Mouse (Mus musculus) liver, embryonic 15.5 days (tissue): ENCODE measurements around the gene Rnf141. TPM values are rescaled to one million over a fixed set of nuclear protein-coding genes. Genes with fewer than 3 reads are reported as not detected.

Experiments
- ATAC-seq: fragments of 200-750 bp; cut with Nextera tagmentation; 2 replicates; pipeline ENCODE4 v1.8.0; 2017; ENCODE audit warnings: moderate number of reproducible peaks, mild to moderate bottlenecking, moderate library complexity; ENCODE audit not compliant: insufficient read depth
- H3K27ac ChIP-seq: fragments of 300-500 bp; sonication (generic); replicated peaks from 2 replicates; pipeline ENCODE4 v1.5.1; 2015; ENCODE audit warnings: mild to moderate bottlenecking, inconsistent platforms
- H3K27me3 ChIP-seq: fragments of 300-500 bp; sonication (generic); 2 replicates; pipeline ENCODE4 v1.6.1; 2015; ENCODE audit warnings: mild to moderate bottlenecking, inconsistent platforms
- H3K36me3 ChIP-seq: fragments of 300-500 bp; sonication (generic); replicated peaks from 2 replicates; pipeline ENCODE4 v1.6.1; 2015; ENCODE audit warnings: moderate library complexity, mild to moderate bottlenecking, inconsistent platforms
- H3K4me1 ChIP-seq: fragments of 300-500 bp; sonication (generic); replicated peaks from 2 replicates; pipeline ENCODE4 v1.6.1; 2015; ENCODE audit warnings: inconsistent platforms
- H3K4me2 ChIP-seq: fragments of 300-500 bp; sonication (generic); 2 replicates; pipeline ENCODE4 v1.6.1; 2015; ENCODE audit warnings: moderate library complexity, mild to moderate bottlenecking, inconsistent platforms
- H3K4me3 ChIP-seq: fragments of 300-500 bp; sonication (generic); replicated peaks from 2 replicates; pipeline ENCODE4 v1.5.1; 2015; ENCODE audit warnings: mild to moderate bottlenecking, inconsistent platforms
- H3K9ac ChIP-seq: fragments of 300-500 bp; sonication (generic); 2 replicates; pipeline ENCODE4 v1.6.1; 2015; ENCODE audit warnings: moderate library complexity, mild to moderate bottlenecking, inconsistent platforms
- H3K9me3 ChIP-seq: fragments of 300-500 bp; sonication (generic); replicated peaks from 2 replicates; pipeline ENCODE4 v1.6.1; 2016; ENCODE audit warnings: inconsistent platforms
- WGBS: fragments of 180-500 bp; shearing (Covaris S2); methylation state at CpG from one replicate; pipeline ENCODE4 v1.1.7; 2015; ENCODE audit warnings: mixed read lengths; ENCODE audit not compliant: insufficient replicate concordance; 5-methylcytosine and 5-hydroxymethylcytosine counted together
- polyA plus RNA-seq: library from polyadenylated mRNA; unstranded; fragments of >200 nt; fragmentation: Nextera tagmentation; extraction: Ambion mirVana; gene quantifications from 2 replicates; pipeline ENCODE4 v1.2.1, GENCODE M21; 2015

Gene Rnf141
- polyA plus RNA-seq = 24.7 and 29.0 TPM in 2 replicates

DNA sequence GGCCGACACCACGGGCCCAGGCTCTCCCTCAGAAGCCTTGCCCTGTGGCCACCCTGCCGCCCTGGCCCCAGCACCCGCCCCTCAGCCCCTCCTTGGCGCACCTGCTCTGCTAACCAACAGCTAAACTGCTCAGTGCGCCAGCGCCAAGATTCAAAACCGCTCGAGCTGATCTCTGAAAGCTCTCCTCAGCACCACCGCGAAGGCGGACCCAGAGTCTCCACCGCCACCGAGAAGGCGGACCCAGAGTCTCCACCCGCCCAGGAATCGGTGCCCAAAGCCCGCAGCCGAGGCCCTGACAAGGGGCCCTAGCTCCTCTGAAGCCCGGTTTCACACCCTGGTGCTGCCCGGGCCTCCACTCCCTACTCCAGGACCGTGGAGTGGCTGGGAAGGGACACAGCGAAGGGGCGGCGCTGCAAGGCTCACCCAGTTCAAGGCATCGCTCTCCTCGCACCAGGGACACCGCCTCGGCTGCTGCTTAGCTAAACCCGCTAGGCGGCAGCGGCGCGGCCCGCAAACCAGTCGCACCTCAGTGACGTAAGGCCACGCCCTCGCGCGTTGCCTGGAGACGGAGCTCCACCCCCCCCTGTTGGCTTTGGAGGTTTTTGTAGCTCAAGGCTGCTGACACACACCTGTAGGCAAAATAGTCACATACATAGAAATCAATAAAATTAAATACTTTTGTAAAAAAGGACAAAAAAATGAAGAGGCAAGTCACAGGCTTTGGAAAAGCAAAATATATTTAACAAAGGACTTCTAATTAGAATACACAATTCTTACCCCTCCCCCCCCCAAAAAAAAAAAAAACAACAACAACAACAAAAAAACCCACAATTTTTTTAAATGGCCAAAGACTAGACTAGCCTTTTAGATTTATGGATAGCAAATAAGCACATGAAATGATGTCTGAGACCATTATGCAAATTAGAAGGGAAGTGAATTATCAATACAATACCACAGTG, at the start of gene Rnf141:
Gene Rnf141, minus strand, starts transcription at position 542 of the 959 bp plus-strand sequence.
- peak; percentile 88 for ATAC-seq
- no peaks in the 10 kb centered on the region for H3K27me3 ChIP-seq
- 0 out of 2 replicates have a peak, but pooled peaks cover 6% of the 10 kb centered on the region for H3K36me3 ChIP-seq
- H3K27ac ChIP-seq = peak within 1 kb of the TSS; percentile 97
- 0% methylated on average over 42 of the region's 42 CpGs for WGBS
- H3K4me2 ChIP-seq = peak within 1 kb of the TSS; percentile 80
- H3K4me3 ChIP-seq = peak within 1 kb of the TSS; percentile 74
- peaks cover 46% of the 10 kb centered on the region for H3K4me1 ChIP-seq
- peak within 1 kb of the TSS; percentile 72 for H3K9ac ChIP-seq
- H3K9me3 ChIP-seq = no peaks in the 10 kb centered on the region

DNA sequence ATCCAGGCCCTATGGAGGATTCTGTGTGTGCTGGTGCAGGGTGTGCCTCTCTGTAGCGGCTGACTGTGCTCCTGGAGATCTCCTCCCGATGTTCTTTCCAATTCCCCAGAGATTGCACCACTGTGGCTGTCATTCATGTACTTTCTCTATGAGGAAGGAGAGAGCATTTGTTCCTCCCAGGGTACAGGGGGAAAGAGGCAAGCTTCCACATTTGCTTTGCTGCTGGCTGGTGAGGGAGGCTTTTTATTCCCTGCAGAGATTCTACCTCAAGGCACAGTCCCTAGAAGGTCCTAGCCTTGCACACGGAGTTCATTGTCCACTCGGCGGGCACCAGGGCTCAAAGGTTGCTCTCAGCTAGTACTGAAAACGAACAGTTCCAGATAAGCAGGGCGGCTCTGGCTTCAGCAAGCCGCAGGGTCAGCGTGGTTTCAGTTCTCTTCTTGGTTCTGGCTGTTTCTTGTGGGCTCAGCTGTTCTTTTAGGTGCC, 47.3 kb upstream of the Rnf141 start:
- Histone ChIP-seq H3K4me2 (peak overlapping the region; percentile 56), H3K27me3 (no peaks in the 10 kb centered on the region), H3K36me3 (no peaks in the 10 kb centered on the region), H3K27ac (peak overlapping the region; percentile 67), H3K9me3 (no peaks in the 10 kb centered on the region), H3K9ac (peak overlapping the region; percentile 9; the same call in 1 of the 2 replicates), H3K4me1 (peaks cover 40% of the 10 kb centered on the region), H3K4me3 (0 out of 2 replicates have a peak overlapping the region, but pooled peaks have one; percentile 2)
- 18% methylated on average over 9 of the region's 9 CpGs for WGBS
- ATAC-seq = peak; percentile 60

DNA sequence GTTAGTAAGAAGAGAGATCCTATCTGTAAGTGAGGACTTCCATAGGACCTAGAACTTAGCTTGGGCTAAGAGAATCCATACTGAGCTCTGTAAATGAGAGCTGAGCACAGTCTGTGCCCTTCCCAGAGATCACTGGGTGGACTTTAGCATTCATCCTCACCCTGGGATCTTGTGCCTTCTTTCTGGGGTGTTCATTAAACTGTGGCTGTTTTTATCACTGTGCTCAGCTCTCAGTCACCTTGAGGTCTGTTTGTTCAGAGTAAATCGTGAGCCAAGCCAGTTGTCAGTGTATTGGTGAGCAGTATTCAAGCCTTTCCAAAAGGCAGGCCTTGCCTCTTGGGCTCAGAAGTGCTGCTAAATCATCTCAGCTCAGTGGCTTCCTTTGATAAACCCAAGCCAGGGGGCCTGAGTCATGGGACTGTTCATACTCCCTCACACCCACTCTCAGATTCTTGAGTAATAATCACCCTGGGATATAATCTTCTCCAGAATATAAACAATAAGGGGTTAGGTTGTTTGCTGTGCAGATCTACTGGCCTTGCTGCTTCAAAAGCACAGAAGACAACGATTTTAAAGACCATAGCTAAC, 37.6 kb upstream of the Rnf141 start:
- Histone ChIP-seq H3K4me3 (no peak overlapping the region), H3K9ac (no peak overlapping the region), H3K36me3 (no peaks in the 10 kb centered on the region), H3K9me3 (no peaks in the 10 kb centered on the region), H3K27ac (peak overlapping the region; percentile 64), H3K27me3 (no peaks in the 10 kb centered on the region), H3K4me2 (no peak overlapping the region), H3K4me1 (peaks cover 39% of the 10 kb centered on the region)
- WGBS = 59% methylated on average over 2 of the region's 2 CpGs
- ATAC-seq = peak; percentile 51; the same call in 1 of the 2 replicates

DNA sequence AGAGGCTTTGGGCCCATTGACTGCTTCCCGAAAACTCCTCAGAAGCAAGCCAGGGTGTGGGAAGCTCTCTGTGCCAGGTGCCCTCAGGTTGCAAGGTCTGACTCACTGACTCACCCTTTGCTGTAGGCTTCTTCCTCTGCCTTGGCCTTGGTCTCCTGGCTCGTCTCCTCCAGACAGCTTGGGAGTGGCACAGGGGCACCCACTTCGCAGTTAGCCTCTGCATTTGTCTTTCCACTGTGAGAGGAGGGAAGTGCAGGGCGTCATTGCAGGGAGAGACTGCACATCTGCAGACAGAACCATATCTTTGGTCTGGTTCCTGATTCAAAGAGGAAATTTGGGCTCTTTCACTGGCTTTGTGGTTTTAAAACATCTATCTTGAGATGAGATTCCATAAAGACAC, 33.8 kb upstream of the Rnf141 start:
- Histone ChIP-seq H3K27ac (0 out of 2 replicates have a peak overlapping the region, but pooled peaks have one; percentile 1), H3K9me3 (no peaks in the 10 kb centered on the region), H3K27me3 (no peaks in the 10 kb centered on the region), H3K4me1 (peaks cover 45% of the 10 kb centered on the region), H3K4me3 (no peak overlapping the region), H3K4me2 (no peak overlapping the region), H3K9ac (no peak overlapping the region), H3K36me3 (no peaks in the 10 kb centered on the region)
- 49% methylated on average over 4 of the region's 4 CpGs for WGBS
- no peak for ATAC-seq

DNA sequence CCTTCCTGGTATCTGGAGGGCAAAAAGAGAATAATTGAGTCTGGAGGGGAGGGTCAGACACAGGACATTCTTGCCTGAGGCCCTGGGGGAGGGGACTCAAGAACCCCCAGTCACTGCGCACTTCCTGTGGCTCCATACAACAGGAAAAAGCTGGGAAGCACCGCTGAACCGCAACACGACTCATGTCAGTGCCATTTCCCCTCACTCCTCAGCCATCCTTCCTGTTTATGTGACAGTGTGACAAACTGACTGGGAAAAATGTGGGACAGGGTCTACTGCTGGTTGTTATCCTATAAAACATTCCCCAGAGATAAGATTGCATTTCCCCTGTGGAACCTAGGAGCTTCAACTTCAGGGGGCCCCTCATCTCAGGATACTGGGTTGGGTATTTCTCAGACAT, 32.7 kb upstream of the Rnf141 start:
- Histone ChIP-seq H3K4me2 (no peak overlapping the region), H3K36me3 (no peaks in the 10 kb centered on the region), H3K9me3 (no peaks in the 10 kb centered on the region), H3K27me3 (no peaks in the 10 kb centered on the region), H3K4me3 (no peak overlapping the region), H3K9ac (no peak overlapping the region), H3K27ac (0 out of 2 replicates have a peak overlapping the region, but pooled peaks have one; percentile 19), H3K4me1 (peaks cover 37% of the 10 kb centered on the region)
- no peak for ATAC-seq
- 27% methylated on average over 4 of the region's 4 CpGs for WGBS

DNA sequence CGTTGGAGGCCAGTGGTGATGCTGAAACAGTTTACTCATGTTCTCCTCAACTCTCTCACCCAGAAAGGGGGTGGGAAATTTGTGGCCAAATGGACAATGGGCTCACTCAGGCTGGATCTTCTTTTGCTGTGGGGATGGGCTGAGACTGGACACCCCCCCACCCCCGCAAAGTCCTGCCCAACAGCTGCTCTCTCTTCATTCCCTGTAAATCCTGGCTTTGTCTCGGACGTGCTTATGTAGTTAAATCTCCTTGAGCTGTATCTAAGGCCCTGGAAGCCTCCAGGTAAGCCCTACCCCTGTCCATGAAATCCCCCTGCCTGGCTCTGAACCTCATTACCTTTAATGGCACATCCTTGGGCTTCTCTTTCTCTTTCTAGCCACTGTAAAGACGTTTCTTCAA, 24.6 kb upstream of the Rnf141 start:
- ATAC-seq = no peak
- H3K9ac ChIP-seq = no peak overlapping the region
- WGBS = 74% methylated on average over 5 of the region's 5 CpGs
- H3K9me3 ChIP-seq = no peaks in the 10 kb centered on the region
- H3K4me3 ChIP-seq = no peak overlapping the region
- no peak overlapping the region for H3K4me2 ChIP-seq
- H3K27ac ChIP-seq = no peak overlapping the region
- 0 out of 2 replicates have a peak, but pooled peaks cover 4% of the 10 kb centered on the region for H3K4me1 ChIP-seq
- H3K36me3 ChIP-seq = no peaks in the 10 kb centered on the region
- no peaks in the 10 kb centered on the region for H3K27me3 ChIP-seq

DNA sequence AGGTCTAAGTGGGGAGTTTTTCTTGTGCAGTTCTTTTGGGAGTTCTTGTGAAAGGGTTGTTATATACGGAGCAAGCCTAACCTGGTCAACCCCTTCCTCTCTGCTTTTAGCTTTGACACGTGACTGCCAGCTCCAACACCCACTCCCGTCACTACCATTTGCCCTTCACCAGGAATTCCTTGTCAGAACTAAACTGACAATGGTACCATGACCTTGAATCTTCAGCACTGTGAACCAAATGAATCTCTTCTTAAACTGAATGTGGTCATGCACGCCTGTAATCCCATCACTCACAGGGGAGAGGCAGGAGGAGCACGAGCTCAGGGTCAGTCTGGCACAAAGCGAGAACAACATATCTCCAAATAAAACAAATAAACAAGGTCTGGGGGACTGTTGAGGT, 22.9 kb upstream of the Rnf141 start:
- Histone ChIP-seq H3K4me2 (no peak overlapping the region), H3K27ac (no peak overlapping the region), H3K4me3 (no peak overlapping the region), H3K4me1 (0 out of 2 replicates have a peak, but pooled peaks cover 4% of the 10 kb centered on the region), H3K9me3 (no peaks in the 10 kb centered on the region), H3K27me3 (no peaks in the 10 kb centered on the region), H3K9ac (no peak overlapping the region), H3K36me3 (no peaks in the 10 kb centered on the region)
- no peak for ATAC-seq
- 76% methylated on average over 6 of the region's 6 CpGs for WGBS

DNA sequence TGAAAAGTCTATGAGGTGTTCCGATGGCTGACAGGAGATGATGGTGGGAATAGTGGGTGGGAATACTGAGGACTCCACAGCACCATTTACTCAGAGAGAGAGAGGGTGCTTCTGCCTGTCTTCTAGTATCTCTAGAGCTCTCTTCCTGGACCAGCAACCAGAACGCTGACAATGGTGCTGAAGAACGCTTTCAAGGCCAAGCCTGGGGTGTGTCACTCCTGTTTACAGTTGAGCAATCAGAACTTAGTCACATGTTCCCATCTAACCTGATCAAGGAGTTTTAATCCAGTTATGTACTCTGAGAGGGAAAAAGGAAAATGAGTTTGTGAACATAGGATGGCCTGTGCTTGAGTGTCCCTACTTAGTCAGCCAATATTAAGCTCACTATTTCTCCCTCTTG, 21.8 kb upstream of the Rnf141 start:
- H3K27ac ChIP-seq = no peak overlapping the region
- no peaks in the 10 kb centered on the region for H3K36me3 ChIP-seq
- H3K4me2 ChIP-seq = no peak overlapping the region
- H3K9me3 ChIP-seq = no peaks in the 10 kb centered on the region
- WGBS = 84% methylated on average over 3 of the region's 3 CpGs
- 0 out of 2 replicates have a peak, but pooled peaks cover 4% of the 10 kb centered on the region for H3K4me1 ChIP-seq
- no peaks in the 10 kb centered on the region for H3K27me3 ChIP-seq
- H3K4me3 ChIP-seq = no peak overlapping the region
- no peak for ATAC-seq
- no peak overlapping the region for H3K9ac ChIP-seq

DNA sequence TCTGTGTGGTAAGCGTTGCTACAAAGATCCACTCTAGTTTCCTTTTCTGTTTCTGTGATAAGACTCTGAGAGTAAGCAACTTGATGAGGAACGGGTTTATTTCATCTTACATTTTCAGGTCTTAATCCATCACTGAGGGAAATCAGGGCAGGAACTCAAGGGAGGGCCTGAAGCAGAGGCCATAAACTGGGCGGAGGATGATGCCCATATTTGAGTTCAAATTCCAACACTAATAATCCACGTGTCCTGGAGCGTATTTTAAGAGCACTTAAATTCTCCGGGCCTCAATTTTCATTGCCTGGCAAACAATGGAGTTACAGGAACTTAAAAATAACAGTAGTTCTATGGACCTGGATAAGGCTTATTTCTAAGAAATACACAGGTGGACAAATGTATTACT, 21.3 kb upstream of the Rnf141 start:
- H3K9ac ChIP-seq = no peak overlapping the region
- H3K27ac ChIP-seq = no peak overlapping the region
- no peak overlapping the region for H3K4me2 ChIP-seq
- H3K4me3 ChIP-seq = no peak overlapping the region
- H3K27me3 ChIP-seq = no peaks in the 10 kb centered on the region
- H3K36me3 ChIP-seq = no peaks in the 10 kb centered on the region
- H3K4me1 ChIP-seq = 0 out of 2 replicates have a peak, but pooled peaks cover 8% of the 10 kb centered on the region
- H3K9me3 ChIP-seq = no peaks in the 10 kb centered on the region
- 67% methylated on average over 6 of the region's 6 CpGs for WGBS
- no peak for ATAC-seq

DNA sequence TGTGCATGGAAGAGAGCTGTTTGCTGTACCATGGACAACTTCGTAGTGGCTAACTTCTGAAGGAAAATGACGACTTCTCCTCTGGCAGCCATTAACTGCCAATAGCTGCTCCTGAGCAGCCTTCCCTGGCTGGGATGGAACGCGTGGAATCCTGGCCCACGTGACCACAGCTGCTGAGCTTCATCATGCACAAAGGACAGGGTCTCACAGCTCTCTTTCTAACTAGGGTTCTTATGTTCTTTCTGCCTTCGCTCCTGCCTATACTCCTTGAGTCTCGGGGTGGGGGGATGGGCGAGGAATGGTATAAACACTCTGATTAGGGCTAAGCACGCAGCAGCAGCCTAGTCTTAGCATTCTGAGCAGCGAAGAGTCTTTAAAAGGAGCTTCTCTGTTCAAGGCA, 20.8 kb upstream of the Rnf141 start:
- no peak overlapping the region for H3K4me2 ChIP-seq
- no peaks in the 10 kb centered on the region for H3K36me3 ChIP-seq
- H3K9me3 ChIP-seq = no peaks in the 10 kb centered on the region
- no peak overlapping the region for H3K4me3 ChIP-seq
- no peak overlapping the region for H3K27ac ChIP-seq
- no peaks in the 10 kb centered on the region for H3K27me3 ChIP-seq
- 60% methylated on average over 10 of the region's 10 CpGs for WGBS
- no peak for ATAC-seq
- H3K9ac ChIP-seq = no peak overlapping the region
- H3K4me1 ChIP-seq = peaks cover 13% of the 10 kb centered on the region

DNA sequence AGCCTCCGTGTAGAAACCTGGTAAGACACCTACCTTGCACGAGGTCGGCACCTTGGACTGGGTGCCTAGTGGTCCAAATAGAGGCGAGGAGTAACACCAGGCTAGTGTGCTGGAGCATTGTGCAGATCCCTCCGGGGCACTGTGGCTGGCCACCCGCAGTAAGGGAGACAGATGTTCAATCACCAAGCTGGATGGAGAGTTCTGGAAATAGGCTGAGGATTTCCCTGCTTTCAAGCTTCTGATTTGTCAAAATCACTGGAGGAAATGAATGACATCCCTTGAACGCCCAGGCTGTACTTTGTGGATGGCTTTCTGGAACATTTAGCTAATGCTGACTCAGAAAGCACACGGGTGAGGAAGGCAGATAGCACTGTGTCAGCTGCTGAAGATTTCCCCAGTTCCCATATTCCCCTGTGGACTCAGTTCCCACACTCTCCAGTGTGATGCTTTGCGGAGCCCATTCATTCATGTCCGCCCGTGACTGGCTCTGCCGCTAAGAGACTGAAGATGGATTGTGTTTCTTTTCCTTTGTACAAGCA, 18.6 kb upstream of the Rnf141 start, which contains the start of gene Lyve1:
Gene Lyve1, minus strand, starts transcription at position 489 of the 539 bp plus-strand sequence.
- Histone ChIP-seq H3K4me2 (no peak within 1 kb of the TSS), H3K36me3 (no peaks in the 10 kb centered on the region), H3K4me3 (no peak within 1 kb of the TSS), H3K27me3 (no peaks in the 10 kb centered on the region), H3K4me1 (peaks cover 26% of the 10 kb centered on the region), H3K9ac (no peak within 1 kb of the TSS), H3K9me3 (no peaks in the 10 kb centered on the region), H3K27ac (no peak within 1 kb of the TSS)
- WGBS = 52% methylated on average over 12 of the region's 12 CpGs
- peak; percentile 68; the same call in 1 of the 2 replicates for ATAC-seq
